Mouse (Mus musculus) Muller cell, postnatal 12 days (primary cell): ENCODE results near the gene Ccdc61.
A peak's percentile ranks its signal among the peaks of the same experiment; 100 is the strongest.
"Not testable (repeated sequence)": the region's sequence is repeated elsewhere in the genome, so short reads cannot be mapped to it uniquely, and the experiment has no call there.

Experiments used
- DNase-seq: peaks from one replicate; pipeline ENCODE4 v3.0.0-alpha.2; 2015; ENCODE audit errors: inconsistent ontology term

Gene Ccdc61

DNA sequence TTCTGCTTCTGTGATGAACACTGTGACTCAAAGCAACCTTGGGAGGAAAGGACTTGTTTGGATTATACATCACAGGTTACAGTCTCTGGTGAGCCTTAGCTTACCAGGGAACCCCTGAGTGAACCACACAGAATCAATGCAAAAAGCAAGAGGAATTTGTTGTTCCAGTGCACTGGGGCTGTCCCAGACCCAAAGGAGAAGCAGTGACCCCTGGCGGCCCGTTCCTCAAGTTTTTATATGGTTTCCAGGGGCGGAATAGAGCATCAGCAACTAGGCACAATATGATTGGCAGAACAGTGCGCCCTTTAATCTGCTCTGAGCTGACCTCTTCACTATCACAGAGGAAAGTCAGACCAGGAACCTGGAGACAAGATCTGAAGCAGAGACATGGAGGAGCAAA, 6.0 kb upstream of the Ccdc61 start:
- no peak for DNase-seq

- no peak for DNase-seq
These were observed 418 bp downstream of the Ccdc61 start for GRCm38 (mm10) chr7:18909797-18910196.

DNA sequence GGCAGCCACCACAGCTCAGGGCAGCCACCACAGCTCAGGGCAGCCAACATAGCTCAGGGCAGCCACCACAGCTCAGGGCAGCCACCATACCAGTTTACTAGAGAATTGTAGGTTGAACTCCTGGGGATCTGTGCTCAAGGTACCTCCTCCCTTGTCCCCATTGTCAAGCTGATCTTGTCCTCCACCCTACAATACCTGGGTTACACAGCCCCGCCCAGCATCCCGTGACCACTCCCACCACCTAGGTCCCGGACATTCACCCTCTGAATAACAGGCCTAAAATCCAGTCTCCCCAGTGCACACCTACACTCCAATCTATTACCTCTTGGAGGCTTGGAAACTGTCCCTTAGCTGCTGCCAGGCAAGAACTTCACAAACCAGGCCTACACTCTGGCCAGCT, 5.2 kb downstream of the Ccdc61 start:
- DNase-seq = no peak

DNA sequence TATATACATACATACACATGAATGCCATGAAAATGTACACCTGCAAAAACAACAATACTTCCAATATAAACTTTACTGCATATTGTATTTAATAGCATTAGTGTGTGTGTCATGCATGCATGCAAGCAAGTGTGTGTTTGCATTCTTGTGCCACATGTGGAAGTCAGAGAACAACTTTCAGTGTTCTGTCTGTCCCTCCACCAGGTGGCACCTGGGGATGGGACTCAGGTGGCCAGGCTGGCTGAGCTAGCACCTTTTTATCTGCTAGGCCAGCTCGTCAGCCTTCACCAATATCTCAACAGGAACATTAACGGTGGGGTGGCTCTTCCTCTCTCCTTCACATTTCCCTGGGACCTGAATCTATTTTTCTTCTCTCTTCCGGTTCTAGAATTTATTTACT, 7.7 kb downstream of the Ccdc61 start:
- DNase-seq = no peak

DNA sequence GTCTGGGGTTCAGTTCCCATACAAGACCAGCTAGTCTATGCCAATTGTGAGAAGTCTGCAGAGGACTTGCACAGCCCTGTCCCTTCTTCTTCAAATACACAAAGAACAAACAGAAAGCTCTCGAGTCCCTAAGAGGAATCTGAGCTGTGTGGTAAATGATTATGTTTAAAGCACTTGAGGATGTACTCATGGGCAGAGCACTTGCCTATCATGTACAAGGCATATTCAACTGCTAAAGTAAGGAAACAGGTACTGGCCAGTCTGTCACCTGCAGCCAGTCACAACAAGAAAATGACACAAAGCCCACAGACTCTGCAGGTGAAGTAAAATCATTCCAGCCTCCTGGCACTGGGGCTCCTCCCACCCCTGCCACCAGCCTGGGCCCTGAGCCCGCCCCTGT, 9.7 kb downstream of the Ccdc61 start:
- no peak for DNase-seq

DNA sequence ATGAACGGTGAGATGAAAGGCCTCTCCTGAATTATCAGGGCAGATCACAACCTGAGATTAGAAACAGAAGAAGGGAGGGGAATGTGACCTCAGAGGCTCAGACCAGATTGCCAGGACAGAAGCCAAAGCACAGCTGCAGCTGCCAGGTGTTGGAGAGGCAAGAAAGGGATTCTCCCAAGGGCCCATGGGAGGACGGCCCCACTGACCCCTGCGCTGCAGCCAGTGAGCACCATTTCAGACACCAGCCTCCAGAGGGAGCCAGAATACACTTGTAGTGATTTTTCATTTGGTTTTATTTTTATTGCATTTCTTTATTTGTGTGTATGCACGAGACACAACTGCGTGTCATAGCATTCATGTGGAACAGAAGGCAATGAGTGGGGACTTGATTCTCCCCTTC, 13.7 kb downstream of the Ccdc61 start:
- peak; percentile 27 for DNase-seq

GRCm38 (mm10) chr7:18893651-18894430, 16.4 kb downstream of the Ccdc61 start:
- DNase-seq = peak; percentile 63

- no peak for DNase-seq
These were observed 17.2 kb downstream of the Ccdc61 start for GRCm38 (mm10) chr7:18893009-18893408.

- peak; percentile 81 for DNase-seq
These were observed 18.2 kb downstream of the Ccdc61 start for GRCm38 (mm10) chr7:18891872-18892599.

DNA sequence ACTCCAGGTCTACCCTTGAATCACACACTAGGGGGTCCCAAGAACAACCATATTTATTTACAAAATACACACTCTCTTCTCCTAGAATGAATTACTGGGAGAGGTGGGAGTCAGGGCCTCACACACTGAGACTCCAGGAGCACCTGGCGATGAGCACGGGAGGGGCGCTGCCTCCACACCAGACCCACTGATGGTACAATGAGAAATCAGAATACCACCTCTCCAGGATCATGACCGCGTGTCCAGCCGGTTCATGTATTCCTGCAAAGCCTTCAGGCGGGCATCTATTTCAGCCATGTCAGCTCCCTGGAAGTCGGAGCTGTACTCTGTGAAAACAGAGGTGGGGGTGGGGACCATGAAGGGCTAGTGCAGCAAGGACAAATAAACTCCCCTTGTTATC, 19.4 kb downstream of the Ccdc61 start:
- DNase-seq = no peak

DNA sequence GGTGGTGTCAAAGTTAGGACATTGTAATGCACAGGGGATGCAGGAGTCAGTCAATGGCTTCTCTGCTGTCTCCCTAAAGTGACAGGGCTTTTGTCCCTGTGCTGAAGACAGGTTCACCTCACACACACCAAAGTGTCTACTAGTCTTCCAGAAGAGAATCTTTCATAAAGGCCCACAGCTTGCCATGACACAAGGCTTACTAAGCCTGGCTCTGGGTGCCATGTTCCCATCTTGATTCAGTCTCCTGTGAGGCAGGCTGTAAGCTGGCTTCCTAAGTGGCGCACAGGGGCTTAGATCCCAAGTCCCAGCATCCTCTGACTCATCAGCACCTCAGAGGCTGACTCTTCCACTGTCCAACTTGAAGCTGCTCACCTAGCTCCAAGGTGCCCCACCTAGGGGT, 23.3 kb downstream of the Ccdc61 start:
- no peak for DNase-seq

- no peak for DNase-seq
These were observed 25.3 kb downstream of the Ccdc61 start for GRCm38 (mm10) chr7:18884745-18885422.

DNA sequence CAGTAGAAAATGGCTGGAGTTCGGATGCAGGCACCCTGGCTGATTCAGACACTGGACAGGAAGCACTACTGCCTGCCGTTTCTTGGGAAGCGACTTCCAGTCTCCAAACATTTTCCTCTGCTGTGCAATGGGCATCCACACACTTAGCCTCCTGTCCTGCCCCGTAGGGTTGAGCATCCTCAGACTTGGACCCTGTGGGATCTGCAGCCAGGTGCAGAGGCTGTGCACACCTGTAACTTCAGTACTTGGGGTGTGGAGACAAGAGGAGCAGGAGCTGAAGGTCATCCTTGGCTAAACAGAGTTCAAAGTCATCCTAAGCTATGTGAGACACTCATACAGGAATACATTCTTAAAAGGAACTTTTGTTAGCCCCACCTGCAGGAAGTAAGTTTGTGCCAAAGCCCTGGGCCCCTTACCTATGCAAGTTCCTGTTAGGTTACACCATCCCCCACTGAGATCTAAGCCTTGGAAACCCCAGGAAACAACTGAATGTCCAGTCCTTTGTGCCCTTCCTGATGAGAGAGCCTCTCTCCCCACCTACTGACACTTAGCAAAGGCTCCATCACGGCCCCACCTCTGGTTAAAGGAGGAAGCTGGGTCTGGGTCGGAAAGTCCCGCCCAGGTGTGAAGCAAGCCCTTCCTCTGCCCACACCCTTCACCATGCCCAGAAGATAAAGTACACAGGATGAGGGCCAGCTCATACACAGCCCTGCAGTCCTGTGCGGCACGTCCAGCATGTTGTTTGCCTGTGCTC, 26.0 kb downstream of the Ccdc61 start:
- no peak for DNase-seq

DNA sequence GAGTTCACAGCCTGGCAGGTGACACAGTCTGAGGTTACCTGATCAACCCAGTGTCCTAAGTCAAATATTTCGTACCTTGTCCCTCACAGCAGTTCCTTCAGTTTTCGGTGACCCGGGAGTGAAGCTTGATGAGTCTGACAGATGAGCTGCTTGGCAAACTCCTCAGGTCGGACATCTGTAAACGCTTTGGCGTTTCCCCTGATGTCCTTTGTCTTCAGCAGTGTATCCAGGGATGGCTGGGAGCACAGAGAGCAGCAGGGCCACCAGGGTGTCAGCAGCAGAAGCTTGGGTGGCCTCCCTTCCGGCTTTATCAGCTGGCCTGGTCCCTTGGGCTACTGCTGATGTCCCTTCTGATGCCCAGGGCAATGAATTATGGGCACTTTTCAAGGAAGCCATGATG, 31.5 kb downstream of the Ccdc61 start:
- DNase-seq = no peak

DNA sequence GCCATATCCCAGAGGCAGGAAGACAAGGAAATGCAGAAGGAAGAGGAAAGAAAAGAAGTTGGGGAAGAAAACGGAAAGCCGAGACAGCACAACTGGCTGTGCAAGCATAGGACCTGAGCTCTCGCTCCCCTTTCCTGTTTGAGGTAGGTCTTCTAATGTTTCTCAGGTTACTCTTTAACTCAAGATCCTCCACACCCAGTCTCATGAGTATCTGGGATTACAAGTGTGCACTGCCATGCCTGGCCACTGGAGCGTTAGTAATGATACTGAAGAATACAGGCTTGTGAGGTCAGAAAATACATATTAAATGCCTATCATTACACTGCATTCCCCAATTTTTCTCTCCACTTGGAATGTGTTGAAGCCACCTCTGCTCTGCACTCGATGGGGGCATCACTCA, 34.8 kb downstream of the Ccdc61 start:
- no peak for DNase-seq

- peak; percentile 88 for DNase-seq
These were observed 37.0 kb downstream of the Ccdc61 start for GRCm38 (mm10) chr7:18873253-18873652.

DNA sequence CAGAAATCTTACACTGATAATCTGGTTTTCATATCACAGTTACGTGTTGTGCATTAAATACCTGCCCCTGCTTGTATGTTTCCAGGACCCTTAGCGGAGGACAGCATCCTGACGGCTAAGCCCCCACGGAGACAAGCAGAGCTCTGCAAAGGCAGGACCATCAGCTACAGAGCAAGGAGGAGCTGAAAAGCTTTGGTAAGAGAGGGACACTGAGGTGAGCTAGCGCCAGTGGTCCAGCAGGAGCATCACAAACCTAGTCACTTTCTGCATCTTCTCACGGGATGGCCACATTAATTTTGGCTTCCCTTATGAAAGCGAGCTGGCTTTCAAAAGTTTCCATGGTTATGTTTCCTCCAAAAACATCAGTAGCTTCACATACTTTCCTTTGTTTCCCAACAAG, 37.4 kb downstream of the Ccdc61 start:
- no peak for DNase-seq

DNA sequence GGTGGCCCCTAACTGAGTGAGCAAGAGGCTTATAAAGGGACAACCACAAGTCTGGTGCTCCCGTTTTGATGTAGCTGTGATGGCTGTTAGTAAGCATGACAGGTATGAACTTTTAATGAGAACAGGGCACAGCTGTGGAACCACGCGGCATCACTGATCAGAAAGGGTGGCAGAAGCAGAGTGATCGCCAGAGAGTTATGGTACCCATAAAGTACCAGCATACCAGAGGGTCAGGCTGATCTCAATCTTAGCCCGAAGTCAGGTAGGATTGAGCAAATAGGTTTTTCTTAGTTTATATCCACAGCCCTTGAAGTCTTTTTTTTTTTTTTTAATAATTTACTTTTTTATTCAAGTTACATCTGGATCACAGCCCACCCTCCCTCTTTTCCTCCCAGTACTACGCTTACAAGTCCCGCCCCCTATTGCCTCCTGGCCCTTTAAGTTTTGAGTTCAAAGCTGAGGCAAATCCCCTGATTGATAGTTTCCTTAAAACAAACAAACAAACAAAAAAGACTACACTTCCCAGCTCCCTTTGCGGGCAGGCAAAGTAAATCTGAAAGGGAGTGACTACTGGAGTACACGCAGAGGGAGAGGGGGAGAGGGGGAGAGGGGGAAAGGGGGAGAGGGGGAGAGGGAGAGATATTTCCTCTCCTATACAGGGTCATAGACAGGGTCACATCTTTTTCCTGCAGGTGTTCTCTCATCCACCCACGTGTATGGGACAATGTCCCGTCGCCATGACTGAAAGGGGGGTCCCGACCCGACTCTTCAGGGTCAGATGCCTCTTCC, 38.0 kb downstream of the Ccdc61 start:
- DNase-seq = no peak

DNA sequence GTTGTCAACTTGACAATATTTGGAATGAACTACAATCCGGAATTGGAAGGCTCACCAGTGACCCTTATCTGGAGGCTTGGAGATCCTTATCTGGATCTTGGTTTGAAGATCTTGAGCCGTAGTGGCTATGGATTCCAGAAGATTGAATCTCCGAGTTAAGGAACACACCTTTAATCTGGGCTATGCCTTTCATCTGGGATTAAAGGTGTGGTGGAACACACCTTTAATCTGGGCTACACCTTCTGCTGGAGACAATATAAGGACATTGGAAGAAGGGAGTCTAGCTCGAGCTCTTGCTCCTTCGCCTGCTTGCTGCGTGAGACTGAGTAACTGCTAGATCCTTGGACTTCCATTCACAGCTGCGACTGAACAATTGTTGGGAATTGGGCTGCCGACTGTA, 39.2 kb downstream of the Ccdc61 start, which contains the start of gene Pglyrp1:
Gene Pglyrp1 (plus strand): TSS at position 301 of the 400 bp plus-strand sequence.
- not testable (repeated sequence) for DNase-seq

DNA sequence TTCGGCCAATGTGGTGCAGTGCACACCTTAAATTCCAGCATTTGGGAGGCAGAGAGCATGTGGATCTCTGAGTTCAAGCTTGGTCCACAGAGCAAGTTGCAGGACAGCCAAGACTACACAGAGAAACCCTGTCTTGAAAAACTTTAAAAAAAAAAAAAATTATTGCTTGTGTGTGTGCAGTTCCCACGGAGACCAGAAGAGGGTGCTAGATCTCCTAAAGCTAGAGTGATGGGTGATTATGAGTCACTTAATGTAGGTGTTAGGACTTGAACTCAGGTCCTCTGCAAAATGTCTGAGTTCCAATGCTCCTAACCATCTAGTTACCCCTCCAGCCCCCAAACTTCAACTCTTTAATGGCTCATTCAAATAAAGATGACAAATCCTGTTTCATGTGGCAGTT, 41.7 kb downstream of the Ccdc61 start:
- no peak for DNase-seq

DNA sequence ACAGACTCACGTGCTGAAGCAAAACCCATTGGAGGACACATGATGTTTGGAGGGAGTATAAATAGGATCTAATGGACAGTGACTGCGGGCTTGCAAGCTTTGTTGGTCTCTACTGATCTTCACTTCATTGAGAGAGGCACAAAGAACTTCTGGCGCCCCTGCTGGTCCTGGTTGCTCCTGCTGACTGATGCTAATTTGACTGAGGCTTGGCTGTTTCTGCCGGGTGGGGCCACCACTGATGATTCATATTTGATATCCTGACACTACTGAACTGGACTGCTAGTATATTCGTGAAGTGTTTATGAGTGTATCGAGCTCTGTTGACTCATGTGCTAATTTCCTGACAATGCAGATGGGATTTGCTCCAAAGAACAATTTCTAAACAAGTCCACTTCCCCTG, 47.4 kb downstream of the Ccdc61 start:
- DNase-seq = peak; percentile 33
